Mouse (Mus musculus) ES-E14 (cell line): ENCODE data around the gene Ranbp9. TPM values are rescaled to one million over a fixed set of nuclear protein-coding genes. Genes with fewer than 3 reads are reported as not detected.
A peak's percentile ranks its signal among the peaks of the same experiment; 100 is the strongest.

Experiments used
- DNase-seq: peaks from one replicate; pipeline ENCODE4 v3.0.0-alpha.2; 2013; ENCODE audit warnings: low read depth, low spot score
- H3K27ac ChIP-seq: 2 replicates; pipeline ENCODE4 v1.5.1; 2012; ENCODE audit warnings: low read depth, mild to moderate bottlenecking, low read length, moderate library complexity, mixed read lengths; ENCODE audit not compliant: poor library complexity, insufficient read depth, severe bottlenecking
- H3K36me3 ChIP-seq: 2 replicates; pipeline ENCODE4 v1.6.1; 2012; ENCODE audit warnings: mild to moderate bottlenecking, low read length, moderate library complexity, mixed read lengths; ENCODE audit not compliant: control insufficient read depth, poor library complexity, insufficient read depth, severe bottlenecking
- H3K4me1 ChIP-seq, 2 experiments: fragments of 150-350 bp in 1 of 2; sonication (generic) in 1 of 2; 2 replicates each; pipeline ENCODE4 v1.6.1; 2012; ENCODE audit warnings: low read length in 2 of 2, mild to moderate bottlenecking in 1 of 2, mixed read lengths in 1 of 2; ENCODE audit not compliant: control insufficient read depth in 2 of 2, insufficient read depth in 2 of 2, poor library complexity in 1 of 2
- H3K4me3 ChIP-seq, 2 experiments: fragments of 150-350 bp in 1 of 2; sonication (generic) in 1 of 2; 2 replicates each; pipeline ENCODE4 v1.5.1; 2012; ENCODE audit warnings: low read length in 2 of 2, low read depth in 1 of 2, mild to moderate bottlenecking in 1 of 2, mixed read lengths in 1 of 2; ENCODE audit not compliant: insufficient read depth in 1 of 2, poor library complexity in 1 of 2, severe bottlenecking in 1 of 2
- H3K9ac ChIP-seq: 2 replicates; pipeline ENCODE4 v1.6.1; 2012; ENCODE audit warnings: low read depth, mild to moderate bottlenecking, low read length, mixed read lengths; ENCODE audit not compliant: poor library complexity, insufficient read depth, severe bottlenecking
- H3K9me3 ChIP-seq: fragments of 150-350 bp; sonication (generic); 2 replicates; pipeline ENCODE4 v1.6.1; 2012; ENCODE audit warnings: low read depth, mild to moderate bottlenecking, low read length; ENCODE audit not compliant: control insufficient read depth, insufficient read depth
- CHD2 ChIP-seq: IDR thresholded peaks from 2 replicates; pipeline ENCODE4 v1.6.1; 2014; ENCODE audit warnings: mild to moderate bottlenecking, low read depth, low read length, inconsistent platforms
- HCFC1 ChIP-seq: IDR thresholded peaks from 2 replicates; pipeline ENCODE4 v1.6.1; 2012; ENCODE audit warnings: low read length, inconsistent platforms, borderline replicate concordance; ENCODE audit not compliant: insufficient read depth
- MAFK ChIP-seq: IDR thresholded peaks from 2 replicates; pipeline ENCODE4 v1.6.1; 2014; ENCODE audit warnings: mild to moderate bottlenecking, low read depth, low read length, inconsistent platforms; ENCODE audit not compliant: insufficient read depth
- ZC3H11A ChIP-seq: IDR thresholded peaks from 2 replicates; pipeline ENCODE4 v1.6.1; 2012; ENCODE audit warnings: low read depth, mild to moderate bottlenecking, inconsistent platforms, low read length, borderline replicate concordance
- ZNF384 ChIP-seq: IDR thresholded peaks from 2 replicates; pipeline ENCODE4 v1.6.1; 2012; ENCODE audit warnings: low read depth, low read length, inconsistent platforms
- in situ Hi-C, 2 experiments: fragments of 600-800 bp; cut with MboI; formaldehyde crosslinking; loops; one replicate each; pipeline ENCODE4 v1.15.1; 2025; ENCODE audit warnings: low sequenced_read_pairs in 2 of 2, inconsistent platforms in 1 of 2; ENCODE audit not compliant: unreplicated experiment in 2 of 2
- total RNA-seq: library from RNA; depleted of rRNA; stranded (reverse); fragments of 300-350 nt; gene quantifications from 2 replicates; pipeline ENCODE4 v1.2.3, GENCODE M21; 2012

Ranbp9 gene
- total RNA-seq, 1 experiment: 27.8 TPM

GRCm38 (mm10) chr13:43517371-43517770 is 36.3 kb upstream of the Ranbp9 start:
- TF ChIP-seq CHD2 (no peak), ZNF384 (no peak), HCFC1 (no peak), ZC3H11A (no peak), MAFK (no peak)
- H3K4me3 ChIP-seq: no peak overlapping the region
- in situ Hi-C loops: no loop called here
- H3K36me3 ChIP-seq: no peaks in the 10 kb centered on the region
- H3K9ac ChIP-seq: no peak overlapping the region
- H3K9me3 ChIP-seq: no peaks in the 10 kb centered on the region
- H3K27ac ChIP-seq: no peak overlapping the region
- H3K4me1 ChIP-seq: peaks cover 1 to 5% of the 10 kb centered on the region in 2 experiments; a peak in 2 of 4 replicates
- no peak for DNase-seq

- Histone ChIP-seq H3K4me1 (peaks cover 1 to 5% of the 10 kb centered on the region in 2 experiments; a peak in 2 of 4 replicates), H3K27ac (no peak overlapping the region), H3K4me3 (no peak overlapping the region), H3K9ac (no peak overlapping the region), H3K36me3 (no peaks in the 10 kb centered on the region), H3K9me3 (no peaks in the 10 kb centered on the region)
- DNase-seq: no peak
- in situ Hi-C loops: no loop called here
- TF ChIP-seq HCFC1: no peak
- no peak for TF ChIP-seq MAFK
- TF ChIP-seq CHD2: no peak
- TF ChIP-seq ZC3H11A: no peak
- no peak for TF ChIP-seq ZNF384
Measured at GRCm38 (mm10) chr13:43516931-43517330, 35.8 kb upstream of the Ranbp9 start.

GRCm38 (mm10) chr13:43516119-43516518 is 35.0 kb upstream of the Ranbp9 start:
- no peak overlapping the region for H3K9ac ChIP-seq
- TF ChIP-seq ZNF384 (no peak), ZC3H11A (no peak), HCFC1 (no peak), CHD2 (no peak), MAFK (no peak)
- no peak for DNase-seq
- H3K4me1 ChIP-seq: peaks cover 1 to 5% of the 10 kb centered on the region in 2 experiments; a peak in 2 of 4 replicates
- no peak overlapping the region for H3K27ac ChIP-seq
- H3K9me3 ChIP-seq: no peaks in the 10 kb centered on the region
- H3K4me3 ChIP-seq: no peak overlapping the region
- in situ Hi-C loops: no loop called here
- no peaks in the 10 kb centered on the region for H3K36me3 ChIP-seq

DNA sequence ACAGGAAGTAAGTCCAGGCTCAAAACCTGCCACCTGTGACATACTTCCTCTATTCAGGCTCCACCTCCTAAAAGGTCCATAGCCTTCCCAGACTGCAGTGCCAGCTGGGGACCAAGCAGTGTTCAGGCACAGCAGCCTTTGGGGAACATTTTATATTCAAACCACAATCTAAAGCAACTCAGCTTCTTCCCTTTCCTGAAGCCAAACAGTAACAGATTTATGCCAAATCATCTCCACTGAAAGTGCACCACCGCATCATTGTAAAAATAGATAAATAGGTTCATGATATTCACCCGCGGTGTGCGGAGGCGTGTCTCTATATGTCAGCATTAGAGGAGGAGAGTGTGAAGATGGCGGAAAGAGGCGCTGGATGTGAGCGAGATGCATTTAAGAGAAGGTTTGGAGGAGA is 33.9 kb upstream of the Ranbp9 start:
- peak overlapping the region; percentile 42 to 53 for H3K4me3 ChIP-seq
- no peak for DNase-seq
- H3K9me3 ChIP-seq: no peaks in the 10 kb centered on the region
- in situ Hi-C loops: no loop called here
- peak overlapping the region; percentile 61 for H3K9ac ChIP-seq
- no peak overlapping the region for H3K27ac ChIP-seq
- no peaks in the 10 kb centered on the region for H3K36me3 ChIP-seq
- peaks cover 1 to 7% of the 10 kb centered on the region in 2 experiments; a peak in 2 of 4 replicates for H3K4me1 ChIP-seq
- TF ChIP-seq ZC3H11A: no peak
- TF ChIP-seq CHD2: no peak
- no peak for TF ChIP-seq MAFK
- TF ChIP-seq ZNF384: no peak
- no peak for TF ChIP-seq HCFC1

DNA sequence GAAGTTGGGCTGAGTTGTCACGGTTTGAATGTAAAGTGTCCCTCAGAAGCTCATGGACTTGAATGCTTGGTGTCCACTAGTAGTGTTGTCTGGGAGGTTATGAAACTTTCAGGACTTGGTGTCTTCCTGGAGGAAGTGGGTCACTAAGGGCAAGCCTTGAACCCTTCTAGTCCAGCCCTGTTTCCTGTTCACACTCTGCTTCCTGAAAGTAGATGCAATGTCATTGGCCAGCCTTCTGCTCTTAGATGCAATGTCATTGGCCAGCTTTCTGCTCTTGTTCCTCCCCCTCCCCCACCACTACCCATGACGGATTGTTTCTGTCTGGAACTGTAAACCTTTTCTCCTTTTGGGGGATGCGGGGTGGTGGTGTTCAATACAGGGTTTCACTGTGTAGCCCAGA is 31.7 kb upstream of the Ranbp9 start:
- Histone ChIP-seq H3K27ac (no peak overlapping the region), H3K4me1 (peaks cover 1 to 7% of the 10 kb centered on the region in 2 experiments; a peak in 2 of 4 replicates), H3K4me3 (no peak overlapping the region), H3K9me3 (no peaks in the 10 kb centered on the region), H3K36me3 (no peaks in the 10 kb centered on the region), H3K9ac (no peak overlapping the region)
- DNase-seq: no peak
- in situ Hi-C loops: no loop called here
- TF ChIP-seq HCFC1: no peak
- TF ChIP-seq MAFK: no peak
- no peak for TF ChIP-seq ZC3H11A
